Comparison of ENCODE assay signal across 8 mouse cellular contexts in the genomic region with DNA sequence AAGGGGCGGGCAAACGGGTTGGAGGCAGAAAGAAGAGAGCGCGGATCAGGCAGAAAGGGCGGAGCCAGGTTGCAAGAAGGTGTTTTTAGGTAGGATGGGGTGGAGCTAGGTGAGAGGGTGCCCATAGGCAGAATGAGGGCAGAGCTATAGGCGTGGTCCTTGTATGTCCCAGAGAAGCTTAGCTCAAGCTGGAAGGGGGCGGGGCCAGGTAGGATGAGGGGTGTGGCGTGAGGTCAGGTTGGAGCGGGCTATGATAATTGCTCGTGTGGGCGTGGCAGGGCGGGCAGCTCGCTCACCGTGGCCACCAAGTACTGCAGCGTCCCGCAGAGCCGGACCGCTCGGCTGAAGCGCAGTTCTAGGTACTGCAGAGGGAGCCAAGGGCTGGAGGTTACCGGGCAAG. TPM values are rescaled to one million over a fixed set of nuclear protein-coding genes. Genes with fewer than 3 reads are reported as not detected.
A peak's percentile ranks its signal among the peaks of the same experiment; 100 is the strongest.
DNase-seq lines count a peak whose midpoint lies in the region; ATAC-seq and TF ChIP-seq lines count a peak whose summit lies in the region.

No protein-coding gene starts in this region.

- no peak overlapping the region for H3K9ac ChIP-seq in midbrain, embryonic 14.5 days (replicated peaks; ENCODE audit: low read length)
- no peak overlapping the region for H3K9ac ChIP-seq in midbrain, postnatal 0 days (replicated peaks; ENCODE audit: low read length, poor library complexity, severe bottlenecking)
- no peak overlapping the region for H3K9ac ChIP-seq in liver, embryonic 16.5 days (ENCODE audit: low read depth, low read length)

- no peak overlapping the region for H3K27ac ChIP-seq in midbrain, embryonic 14.5 days (replicated peaks; ENCODE audit: low read depth, low read length)
- H3K27ac ChIP-seq in midbrain, postnatal 0 days (ENCODE audit: low read depth, low read length): no peak overlapping the region
- no peak overlapping the region for H3K27ac ChIP-seq in liver, embryonic 16.5 days (ENCODE audit: low read length)
- H3K27ac ChIP-seq in testis, adult 2 months (ENCODE audit: control insufficient read depth, insufficient read depth, low read depth, low read length): no peak overlapping the region

- TF ChIP-seq POLR2A in testis, adult 2 months (IDR thresholded peaks at IDR 0.05; ENCODE audit: control insufficient read depth, low read depth, low read length): no peak

- TF ChIP-seq CTCF in midbrain, postnatal 0 days (IDR thresholded peaks at IDR 0.05): no peak
- no peak for TF ChIP-seq CTCF in testis, adult 2 months (IDR thresholded peaks at IDR 0.05; ENCODE audit: control insufficient read depth, insufficient read depth, insufficient replicate concordance, low read depth, low read length)

- peak; percentile 9; the same call in 1 of the 2 replicates for ATAC-seq in midbrain, embryonic 14.5 days (ENCODE audit: low FRiP score, low TSS enrichment)
- no peak for ATAC-seq in midbrain, postnatal 0 days (ENCODE audit: low FRiP score)
- peak; percentile 28 for ATAC-seq in liver, embryonic 16.5 days (ENCODE audit: low read depth)

- H3K4me2 ChIP-seq in midbrain, embryonic 14.5 days (ENCODE audit: low read length): no peak overlapping the region
- no peak overlapping the region for H3K4me2 ChIP-seq in midbrain, postnatal 0 days (ENCODE audit: low read depth, low read length, poor library complexity, severe bottlenecking)
- H3K4me2 ChIP-seq in liver, embryonic 16.5 days (ENCODE audit: low read depth, low read length): no peak overlapping the region

- no peak overlapping the region for H3K4me3 ChIP-seq in midbrain, embryonic 14.5 days (replicated peaks; ENCODE audit: low read depth, low read length)
- H3K4me3 ChIP-seq in midbrain, postnatal 0 days (ENCODE audit: low read depth, low read length): no peak overlapping the region
- no peak overlapping the region for H3K4me3 ChIP-seq in liver, embryonic 16.5 days (ENCODE audit: low read depth, low read length)
- peak overlapping the region; percentile 22; the same call in 1 of the 2 replicates for H3K4me3 ChIP-seq in testis, adult 2 months (ENCODE audit: control insufficient read depth, low read depth, low read length)

- peaks cover 6% of the 10 kb centered on the region for H3K4me1 ChIP-seq in midbrain, embryonic 14.5 days (ENCODE audit: control insufficient read depth, insufficient read depth, low read length)
- 0 out of 2 replicates have a peak, but pooled peaks cover 2% of the 10 kb centered on the region for H3K4me1 ChIP-seq in midbrain, postnatal 0 days (ENCODE audit: insufficient read depth, low read length)
- H3K4me1 ChIP-seq in liver, embryonic 16.5 days (ENCODE audit: control insufficient read depth, low read depth, low read length): peaks cover 30% of the 10 kb centered on the region
- peaks cover 19% of the 10 kb centered on the region for H3K4me1 ChIP-seq in testis, adult 2 months (ENCODE audit: control insufficient read depth, insufficient read depth, low read length)

- WGBS in midbrain, embryonic 14.5 days: 13% methylated on average over 21 of the region's 21 CpGs
- WGBS in midbrain, postnatal 0 days: 21% methylated on average over 21 of the region's 21 CpGs
- WGBS in liver, embryonic 16.5 days (ENCODE audit: insufficient replicate concordance): 8% methylated on average over 21 of the region's 21 CpGs

- peaks cover 31% of the 10 kb centered on the region for H3K36me3 ChIP-seq in midbrain, embryonic 14.5 days (ENCODE audit: control insufficient read depth, insufficient read depth, low read length)
- peaks cover 21% of the 10 kb centered on the region for H3K36me3 ChIP-seq in midbrain, postnatal 0 days (ENCODE audit: insufficient read depth, low read length)
- peaks cover 22% of the 10 kb centered on the region for H3K36me3 ChIP-seq in liver, embryonic 16.5 days (ENCODE audit: control insufficient read depth, insufficient read depth)
- no peaks in the 10 kb centered on the region; the same call in 1 of the 2 replicates for H3K36me3 ChIP-seq in testis, adult 2 months (ENCODE audit: control insufficient read depth, insufficient read depth, low read length)

- no peaks in the 10 kb centered on the region for H3K9me3 ChIP-seq in midbrain, embryonic 14.5 days (ENCODE audit: control insufficient read depth, low read length)
- no peaks in the 10 kb centered on the region for H3K9me3 ChIP-seq in midbrain, postnatal 0 days (ENCODE audit: low read length)
- H3K9me3 ChIP-seq in liver, embryonic 16.5 days (replicated peaks; ENCODE audit: control insufficient read depth, low read length): no peaks in the 10 kb centered on the region

- H3K27me3 ChIP-seq in midbrain, embryonic 14.5 days (ENCODE audit: control insufficient read depth, insufficient read depth, low read length): peaks cover 45% of the 10 kb centered on the region
- H3K27me3 ChIP-seq in midbrain, postnatal 0 days (ENCODE audit: insufficient read depth, low read length): peaks cover 20% of the 10 kb centered on the region
- H3K27me3 ChIP-seq in liver, embryonic 16.5 days (ENCODE audit: control insufficient read depth, insufficient read depth, low read depth, low read length): peaks cover 48% of the 10 kb centered on the region
- no peaks in the 10 kb centered on the region for H3K27me3 ChIP-seq in testis, adult 2 months (ENCODE audit: control insufficient read depth, insufficient read depth, low read length)

- no peak for DNase-seq in midbrain, embryonic 14.5 days
- DNase-seq in midbrain, postnatal 0 days (ENCODE audit: low spot score): no peak
- DNase-seq in kidney, adult 18-20 months: peak; percentile 64
- no peak for DNase-seq in neural tube, embryonic 10.5 days (ENCODE audit: extremely low spot score, low spot score)
- DNase-seq in adrenal gland, adult 2 months: no peak
- DNase-seq in Muller cell, postnatal 12 days (ENCODE audit: inconsistent ontology term): no peak

RNA-seq across cellular contexts. Expression of gene Slc5a5, which starts 1.2 kb away (rescaled TPM):
- 0.40 and 0.96 TPM in 2 replicates for polyA plus RNA-seq in midbrain, embryonic 14.5 days (2014; fragmentation: Nextera tagmentation; extraction: Ambion mirVana)
- 1.2 and 2.1 TPM in 2 replicates for total RNA-seq in midbrain, postnatal 0 days (2014; rRNA removed)
- polyA plus RNA-seq in midbrain, postnatal 0 days (2015; fragmentation: Nextera tagmentation; extraction: Ambion mirVana): 3.7 and 4.1 TPM in 2 replicates
- polyA plus RNA-seq in liver, embryonic 16.5 days (2015; fragmentation: Nextera tagmentation; extraction: Ambion mirVana): 0.11 TPM in 1 of 2 replicates, not detected in the other
- 1.3 and 1.5 TPM in 2 replicates for polyA plus RNA-seq in testis, adult 2 months (2012; rRNA removed)
- under 1 TPM in 1 of 2 experiments, not detected in 1; 0.10 TPM for total RNA-seq in adrenal gland, adult 2 months (2021)
- 0.12 and 0.26 TPM in 2 replicates for polyA plus RNA-seq in adrenal gland, adult 2 months (2012; rRNA removed)

RNA-seq across cellular contexts. Expression of gene Rpl18a, which starts 5.9 kb away (rescaled TPM):
- 2,701 and 2,857 TPM in 2 replicates for polyA plus RNA-seq in midbrain, embryonic 14.5 days (2014; fragmentation: Nextera tagmentation; extraction: Ambion mirVana)
- total RNA-seq in midbrain, postnatal 0 days (2014; rRNA removed): 1,447 and 1,819 TPM in 2 replicates
- 2,274 and 2,285 TPM in 2 replicates for polyA plus RNA-seq in midbrain, postnatal 0 days (2015; fragmentation: Nextera tagmentation; extraction: Ambion mirVana)
- polyA plus RNA-seq in liver, embryonic 16.5 days (2015; fragmentation: Nextera tagmentation; extraction: Ambion mirVana): 2,028 and 2,149 TPM in 2 replicates
- 1,162 and 1,446 TPM in 2 replicates for polyA plus RNA-seq in testis, adult 2 months (2012; rRNA removed)
- total RNA-seq in adrenal gland, adult 2 months (2021): 1,000 to 10,000 TPM; 1,392 to 1,465 TPM
- polyA plus RNA-seq in adrenal gland, adult 2 months (2012; rRNA removed): 4,067 and 4,322 TPM in 2 replicates

RNA-seq across cellular contexts. Expression of gene Map1s, which starts 14.4 kb away (rescaled TPM):
- polyA plus RNA-seq in midbrain, embryonic 14.5 days (2014; fragmentation: Nextera tagmentation; extraction: Ambion mirVana): 46.5 and 54.0 TPM in 2 replicates
- total RNA-seq in midbrain, postnatal 0 days (2014; rRNA removed): 87.7 and 93.7 TPM in 2 replicates
- polyA plus RNA-seq in midbrain, postnatal 0 days (2015; fragmentation: Nextera tagmentation; extraction: Ambion mirVana): 59.1 and 59.8 TPM in 2 replicates
- polyA plus RNA-seq in liver, embryonic 16.5 days (2015; fragmentation: Nextera tagmentation; extraction: Ambion mirVana): 12.1 and 14.4 TPM in 2 replicates
- 18.3 and 18.5 TPM in 2 replicates for polyA plus RNA-seq in testis, adult 2 months (2012; rRNA removed)
- total RNA-seq in adrenal gland, adult 2 months (2021): 10 to 100 TPM; 30.7 to 35.6 TPM
- polyA plus RNA-seq in adrenal gland, adult 2 months (2012; rRNA removed): 100 and 105 TPM in 2 replicates

RNA-seq across cellular contexts. Expression of gene Ccdc124, which starts 17.6 kb away (rescaled TPM):
- polyA plus RNA-seq in midbrain, embryonic 14.5 days (2014; fragmentation: Nextera tagmentation; extraction: Ambion mirVana): 149 and 178 TPM in 2 replicates
- 44.3 and 48.6 TPM in 2 replicates for total RNA-seq in midbrain, postnatal 0 days (2014; rRNA removed)
- 159 and 163 TPM in 2 replicates for polyA plus RNA-seq in midbrain, postnatal 0 days (2015; fragmentation: Nextera tagmentation; extraction: Ambion mirVana)
- 42.5 and 43.1 TPM in 2 replicates for polyA plus RNA-seq in liver, embryonic 16.5 days (2015; fragmentation: Nextera tagmentation; extraction: Ambion mirVana)
- polyA plus RNA-seq in testis, adult 2 months (2012; rRNA removed): 51.3 and 65.9 TPM in 2 replicates
- total RNA-seq in adrenal gland, adult 2 months (2021): 10 to 100 TPM; 65.0 TPM
- 52.5 and 58.3 TPM in 2 replicates for polyA plus RNA-seq in adrenal gland, adult 2 months (2012; rRNA removed)

RNA-seq across cellular contexts. Expression of gene Kcnn1, which starts 28.3 kb away (rescaled TPM):
- polyA plus RNA-seq in midbrain, embryonic 14.5 days (2014; fragmentation: Nextera tagmentation; extraction: Ambion mirVana): 13.3 and 16.0 TPM in 2 replicates
- 32.5 and 32.8 TPM in 2 replicates for total RNA-seq in midbrain, postnatal 0 days (2014; rRNA removed)
- 10.0 and 10.3 TPM in 2 replicates for polyA plus RNA-seq in midbrain, postnatal 0 days (2015; fragmentation: Nextera tagmentation; extraction: Ambion mirVana)
- 0.20 and 0.46 TPM in 2 replicates for polyA plus RNA-seq in liver, embryonic 16.5 days (2015; fragmentation: Nextera tagmentation; extraction: Ambion mirVana)
- 0.72 and 1.5 TPM in 2 replicates for polyA plus RNA-seq in testis, adult 2 months (2012; rRNA removed)
- total RNA-seq in adrenal gland, adult 2 months (2021): 1 to 10 TPM; 1.6 to 5.0 TPM
- 10.0 and 12.9 TPM in 2 replicates for polyA plus RNA-seq in adrenal gland, adult 2 months (2012; rRNA removed)
